Mouse (Mus musculus): ENCODE measurements around the gene Hs3st3b1.

The Hs3st3b1 gene

GRCm38 (mm10) chr11:63911001-63911400 is 11.1 kb downstream of the Hs3st3b1 start:
- TF ChIP-seq GATA4 (IDR thresholded peaks at IDR 0.05; ENCODE audit: insufficient replicate concordance, low read length): no peak

- TF ChIP-seq GATA4 (IDR thresholded peaks at IDR 0.05; ENCODE audit: insufficient replicate concordance, low read length): no peak
These were observed 12.1 kb downstream of the Hs3st3b1 start for GRCm38 (mm10) chr11:63909961-63910360.

- TF ChIP-seq GATA4 (IDR thresholded peaks at IDR 0.05; ENCODE audit: insufficient replicate concordance, low read length): no peak; the same call in 1 of the 2 replicates
These were observed 13.6 kb downstream of the Hs3st3b1 start for GRCm38 (mm10) chr11:63908500-63908899.

GRCm38 (mm10) chr11:63906552-63907353 is 15.3 kb downstream of the Hs3st3b1 start:
- TF ChIP-seq GATA4 (IDR thresholded peaks at IDR 0.05; ENCODE audit: insufficient replicate concordance, low read length): no peak

- TF ChIP-seq GATA4 (IDR thresholded peaks at IDR 0.05; ENCODE audit: insufficient replicate concordance, low read length): no peak
These were observed 17.3 kb downstream of the Hs3st3b1 start for GRCm38 (mm10) chr11:63904787-63905186.

- no peak for TF ChIP-seq GATA4 (IDR thresholded peaks at IDR 0.05; ENCODE audit: insufficient replicate concordance, low read length)
These were observed 23.5 kb downstream of the Hs3st3b1 start for GRCm38 (mm10) chr11:63898509-63899168.

GRCm38 (mm10) chr11:63897856-63898508 is 24.1 kb downstream of the Hs3st3b1 start:
- no peak for TF ChIP-seq GATA4 (IDR thresholded peaks at IDR 0.05; ENCODE audit: insufficient replicate concordance, low read length)

- TF ChIP-seq GATA4 (IDR thresholded peaks at IDR 0.05; ENCODE audit: insufficient replicate concordance, low read length): no peak
These were observed 25.1 kb downstream of the Hs3st3b1 start for GRCm38 (mm10) chr11:63897011-63897410.

- TF ChIP-seq GATA4 (IDR thresholded peaks at IDR 0.05; ENCODE audit: insufficient replicate concordance, low read length): no peak
These were observed 27.9 kb downstream of the Hs3st3b1 start for GRCm38 (mm10) chr11:63894188-63894587.

- TF ChIP-seq GATA4 (IDR thresholded peaks at IDR 0.05; ENCODE audit: insufficient replicate concordance, low read length): no peak
These were observed 28.5 kb downstream of the Hs3st3b1 start for GRCm38 (mm10) chr11:63893557-63893956.

GRCm38 (mm10) chr11:63891479-63892020 is 30.5 kb downstream of the Hs3st3b1 start:
- TF ChIP-seq GATA4 (IDR thresholded peaks at IDR 0.05; ENCODE audit: insufficient replicate concordance, low read length): no peak

GRCm38 (mm10) chr11:63883385-63883784 is 38.7 kb downstream of the Hs3st3b1 start:
- no peak for TF ChIP-seq GATA4 (IDR thresholded peaks at IDR 0.05; ENCODE audit: insufficient replicate concordance, low read length)

- peak; percentile 63; the same call in 1 of the 2 replicates for TF ChIP-seq GATA4 (IDR thresholded peaks at IDR 0.05; ENCODE audit: insufficient replicate concordance, low read length)
These were observed 41.8 kb downstream of the Hs3st3b1 start for GRCm38 (mm10) chr11:63880296-63880695.

GRCm38 (mm10) chr11:63879261-63879660 is 42.8 kb downstream of the Hs3st3b1 start:
- TF ChIP-seq GATA4 (IDR thresholded peaks at IDR 0.05; ENCODE audit: insufficient replicate concordance, low read length): no peak

GRCm38 (mm10) chr11:63878616-63879015 is 43.5 kb downstream of the Hs3st3b1 start:
- no peak for TF ChIP-seq GATA4 (IDR thresholded peaks at IDR 0.05; ENCODE audit: insufficient replicate concordance, low read length)

Data from liver, adult (tissue).